Comparison of ENCODE assay signal across 8 mouse cellular contexts in genomic region chr16:30977186-30977585, GRCm38 (mm10).
DNase-seq lines count a peak whose midpoint lies in the region; ATAC-seq and TF ChIP-seq lines count a peak whose summit lies in the region.

No protein-coding gene starts in this region.

- no peak overlapping the region for H3K4me3 ChIP-seq in G1E (ENCODE audit: low read depth, low read length)
- H3K4me3 ChIP-seq in cerebellum, adult 2 months (replicated peaks; ENCODE audit: insufficient read depth, low read depth, low read length), result no peak overlapping the region
- no peak overlapping the region for H3K4me3 ChIP-seq in lung, embryonic 16.5 days (ENCODE audit: low read length)

- H3K36me3 ChIP-seq in G1E (replicated peaks), result peaks cover 29% of the 10 kb centered on the region
- no peaks in the 10 kb centered on the region for H3K36me3 ChIP-seq in lung, embryonic 16.5 days (ENCODE audit: control insufficient read depth, insufficient read depth, low read length)

- no peaks in the 10 kb centered on the region for H3K27me3 ChIP-seq in G1E (ENCODE audit: insufficient read depth, low read length)
- H3K27me3 ChIP-seq in cerebellum, adult 2 months (ENCODE audit: control insufficient read depth, insufficient read depth, low read length), result no peaks in the 10 kb centered on the region
- no peaks in the 10 kb centered on the region for H3K27me3 ChIP-seq in lung, embryonic 16.5 days (ENCODE audit: control insufficient read depth, insufficient read depth, low read depth, low read length)

- no peak overlapping the region for H3K27ac ChIP-seq in cerebellum, adult 2 months (ENCODE audit: insufficient read depth, low read length)
- H3K27ac ChIP-seq in lung, embryonic 16.5 days (ENCODE audit: low read length), result no peak overlapping the region

- TF ChIP-seq POLR2A in cerebellum, adult 2 months (IDR thresholded peaks at IDR 0.05; ENCODE audit: borderline replicate concordance, insufficient read depth, low read length), result peak; percentile 41; the same call in 1 of the 2 replicates

- H3K9me3 ChIP-seq in G1E (replicated peaks), result no peaks in the 10 kb centered on the region
- H3K9me3 ChIP-seq in lung, embryonic 16.5 days (ENCODE audit: control insufficient read depth, low read length), result no peaks in the 10 kb centered on the region

- 7% methylated on average over 3 of the region's 3 CpGs for WGBS in cerebellum, adult 2 months
- WGBS in lung, embryonic 16.5 days, result 1% methylated on average over 3 of the region's 3 CpGs

- peak; percentile 94 for TF ChIP-seq CTCF in G1E (IDR thresholded peaks at IDR 0.05; ENCODE audit: low read depth, low read length)
- TF ChIP-seq CTCF in cerebellum, adult 2 months (IDR thresholded peaks at IDR 0.05; ENCODE audit: borderline replicate concordance, insufficient read depth, low read depth, low read length), result peak; percentile 99

- ATAC-seq in G1E (ENCODE audit: extremely low read depth, insufficient number of reproducible peaks, low FRiP score, poor library complexity, severe bottlenecking), result peak; percentile 57
- peak; percentile 88 to 90 for ATAC-seq in hematopoietic stem cell, adult 5-6 weeks (replicated peaks in 1 of 2; ENCODE audit: insufficient read depth in 1 of 2, low FRiP score in 2 of 2, low TSS enrichment in 1 of 2, low read depth in 1 of 2, poor library complexity in 2 of 2, severe bottlenecking in 2 of 2)
- ATAC-seq in lung, embryonic 16.5 days (ENCODE audit: low read depth), result peak; percentile 90

- H3K9ac ChIP-seq in lung, embryonic 16.5 days (ENCODE audit: low read length), result no peak overlapping the region

- DNase-seq in G1E (ENCODE audit: low spot score), result peak; percentile 69
- DNase-seq in cerebellum, adult 2 months, result peak; percentile 91 to 93
- DNase-seq in forelimb bud, embryonic 11.5 days (ENCODE audit: low read depth, low spot score), result peak; percentile 94
- peak; percentile 90 for DNase-seq in layer of hippocampus, adult 9-10 months (ENCODE audit: low spot score)
- DNase-seq in ovary, postnatal 10 days (ENCODE audit: low spot score), result peak; percentile 74
- DNase-seq in thymus, postnatal 10 days (ENCODE audit: low spot score in 2 of 2), result peak; percentile 89 to 95

- no peak overlapping the region for H3K4me2 ChIP-seq in lung, embryonic 16.5 days (ENCODE audit: low read depth, low read length)

- H3K4me1 ChIP-seq in G1E (ENCODE audit: insufficient read depth, low read depth, low read length), result no peaks in the 10 kb centered on the region; the same call in 1 of the 2 replicates
- peaks cover 39% of the 10 kb centered on the region for H3K4me1 ChIP-seq in cerebellum, adult 2 months (ENCODE audit: control insufficient read depth, insufficient read depth, low read length)
- peaks cover 38% of the 10 kb centered on the region for H3K4me1 ChIP-seq in lung, embryonic 16.5 days (replicated peaks; ENCODE audit: control insufficient read depth, insufficient read depth, low read length)
